Mouse (Mus musculus) CH12.LX (cell line): ENCODE results near the gene Xylt1. TPM values are rescaled to one million over a fixed set of nuclear protein-coding genes. Genes with fewer than 3 reads are reported as not detected.
A peak's percentile ranks its signal among the peaks of the same experiment; 100 is the strongest.

Experiments
- DNase-seq: peaks from one replicate; pipeline ENCODE4 v3.0.0-alpha.2; 2013; ENCODE audit errors: extremely low read depth
- H3K27ac ChIP-seq: 2 replicates; pipeline ENCODE4 v1.5.1; 2012; ENCODE audit warnings: low read depth, mild to moderate bottlenecking, control low read depth, moderate library complexity; ENCODE audit not compliant: insufficient read depth
- H3K27me3 ChIP-seq: replicated peaks from 2 replicates; pipeline ENCODE3; 2012; ENCODE audit warnings: inconsistent platforms
- H3K36me3 ChIP-seq, 2 experiments: replicated peaks in 1 of 2; 2 replicates each; pipeline versions ENCODE3 to v1.6.1; 2012; ENCODE audit warnings: inconsistent platforms in 1 of 2, low read length in 1 of 2, mild to moderate bottlenecking in 1 of 2, mixed read lengths in 1 of 2, moderate library complexity in 1 of 2; ENCODE audit not compliant: control insufficient read depth in 1 of 2, insufficient read depth in 1 of 2
- H3K4me1 ChIP-seq, 2 experiments: 2 replicates each; pipeline ENCODE4 v1.6.1; 2012; ENCODE audit warnings: inconsistent platforms in 1 of 2, moderate library complexity in 1 of 2; ENCODE audit not compliant: insufficient read depth in 2 of 2, control insufficient read depth in 1 of 2
- H3K4me2 ChIP-seq: 2 replicates; pipeline ENCODE4 v1.6.1; 2012; ENCODE audit warnings: low read depth, mild to moderate bottlenecking, control low read depth; ENCODE audit not compliant: poor library complexity, insufficient read depth, severe bottlenecking
- H3K4me3 ChIP-seq, 3 experiments: fragments of 150-350 bp in 1 of 3; sonication (generic) in 1 of 3; replicated peaks in 1 of 3; 2 replicates each; pipeline versions ENCODE3 to v1.5.1; 2011 to 2012; ENCODE audit warnings: low read depth in 2 of 3, low read length in 2 of 3, mild to moderate bottlenecking in 2 of 3, moderate library complexity in 2 of 3, control low read depth in 1 of 3, improper control_type of control experiment in 1 of 3, inconsistent platforms in 1 of 3, mixed read lengths in 1 of 3; ENCODE audit not compliant: poor library complexity in 1 of 3
- H3K79me2 ChIP-seq: replicated peaks from 2 replicates; pipeline ENCODE4 v1.6.1; 2012; ENCODE audit warnings: mild to moderate bottlenecking, moderate library complexity; ENCODE audit not compliant: control insufficient read depth, poor library complexity, insufficient read depth, severe bottlenecking; ENCODE audit errors: extremely low read depth
- H3K9ac ChIP-seq: 2 replicates; pipeline ENCODE4 v1.6.1; 2012; ENCODE audit warnings: low read depth, mild to moderate bottlenecking, control low read depth, moderate library complexity; ENCODE audit not compliant: insufficient read depth
- H3K9me3 ChIP-seq: replicated peaks from 2 replicates; pipeline ENCODE3; 2012; ENCODE audit warnings: low read length, inconsistent platforms, mixed read lengths
- CTCF ChIP-seq, 2 experiments: IDR thresholded peaks in 1 of 2; conservative IDR thresholded peaks in 1 of 2; 2 replicates each; pipeline ENCODE4 v1.5.1; 2011 to 2012; ENCODE audit warnings: low read depth in 2 of 2, low read length in 2 of 2, improper control_type of control experiment in 1 of 2, inconsistent platforms in 1 of 2, mild to moderate bottlenecking in 1 of 2, moderate library complexity in 1 of 2
- E2F4 ChIP-seq: IDR thresholded peaks from 2 replicates; pipeline ENCODE4 v1.6.1; 2011; ENCODE audit warnings: low read depth, low read length, improper control_type of control experiment; ENCODE audit not compliant: insufficient replicate concordance
- ELF1 ChIP-seq: IDR thresholded peaks from 2 replicates; pipeline ENCODE4 v1.6.1; 2014; ENCODE audit warnings: low read depth, mild to moderate bottlenecking, inconsistent platforms, low read length, improper control_type of control experiment
- EP300 ChIP-seq: IDR thresholded peaks from 2 replicates; pipeline ENCODE4 v1.6.1; 2011; ENCODE audit warnings: low read length, improper control_type of control experiment
- GABPA ChIP-seq: IDR thresholded peaks from 2 replicates; pipeline ENCODE4 v1.6.1; 2012; ENCODE audit warnings: low read depth, low read length, improper control_type of control experiment, inconsistent platforms; ENCODE audit not compliant: insufficient replicate concordance
- HCFC1 ChIP-seq: IDR thresholded peaks from 2 replicates; pipeline ENCODE4 v1.6.1; 2012; ENCODE audit warnings: low read depth, mild to moderate bottlenecking, inconsistent platforms, low read length, improper control_type of control experiment
- IRF4 ChIP-seq: IDR thresholded peaks from 2 replicates; pipeline ENCODE4 v1.6.1; 2014; ENCODE audit warnings: low read depth, mild to moderate bottlenecking, inconsistent platforms, low read length, improper control_type of control experiment
- JUN ChIP-seq: IDR thresholded peaks from 2 replicates; pipeline ENCODE4 v1.6.1; 2011; ENCODE audit warnings: low read depth, mild to moderate bottlenecking, low read length, improper control_type of control experiment, moderate library complexity; ENCODE audit not compliant: insufficient read depth
- JUND ChIP-seq: conservative IDR thresholded peaks from 2 replicates; pipeline ENCODE4 v1.6.1; 2011; ENCODE audit warnings: low read depth, low read length, improper control_type of control experiment
- MAFK ChIP-seq: IDR thresholded peaks from 2 replicates; pipeline ENCODE4 v1.6.1; 2011; ENCODE audit warnings: low read length, improper control_type of control experiment; ENCODE audit not compliant: insufficient replicate concordance
- MAZ ChIP-seq: IDR thresholded peaks from 2 replicates; pipeline ENCODE4 v1.6.1; 2012; ENCODE audit warnings: low read depth, mild to moderate bottlenecking, inconsistent platforms, low read length, improper control_type of control experiment, moderate library complexity
- MEF2A ChIP-seq: IDR thresholded peaks from 2 replicates; pipeline ENCODE4 v1.6.1; 2014; ENCODE audit warnings: low read depth, mild to moderate bottlenecking, inconsistent platforms, low read length, improper control_type of control experiment, borderline replicate concordance
- MXI1 ChIP-seq: IDR thresholded peaks from 2 replicates; pipeline ENCODE4 v1.6.1; 2011; ENCODE audit warnings: mild to moderate bottlenecking, low read depth, low read length, improper control_type of control experiment
- MYC ChIP-seq: IDR thresholded peaks from 2 replicates; pipeline ENCODE4 v1.6.1; 2011; ENCODE audit warnings: low read depth, mild to moderate bottlenecking, improper control_type of control experiment, low read length
- PAX5 ChIP-seq: IDR thresholded peaks from 2 replicates; pipeline ENCODE4 v1.6.1; 2012; ENCODE audit warnings: low read length, inconsistent platforms, mixed read lengths
- POLR2AphosphoS2 ChIP-seq: IDR thresholded peaks from 2 replicates; pipeline ENCODE4 v1.6.1; 2011; ENCODE audit warnings: low read depth, low read length, improper control_type of control experiment
- SIN3A ChIP-seq: IDR thresholded peaks from 2 replicates; pipeline ENCODE4 v1.6.1; 2012; ENCODE audit warnings: low read length, improper control_type of control experiment, inconsistent platforms
- TCF12 ChIP-seq: IDR thresholded peaks from 2 replicates; pipeline ENCODE4 v1.6.1; 2014; ENCODE audit warnings: low read depth, mild to moderate bottlenecking, inconsistent platforms, low read length, improper control_type of control experiment
- USF1 ChIP-seq: IDR thresholded peaks from 2 replicates; pipeline ENCODE4 v1.6.1; 2014; ENCODE audit warnings: low read depth, mild to moderate bottlenecking, inconsistent platforms, low read length, improper control_type of control experiment
- USF2 ChIP-seq: conservative IDR thresholded peaks from 2 replicates; pipeline ENCODE4 v1.6.1; 2011; ENCODE audit warnings: low read depth, low read length, improper control_type of control experiment
- ZKSCAN1 ChIP-seq: IDR thresholded peaks from 2 replicates; pipeline ENCODE4 v1.6.1; 2012; ENCODE audit warnings: low read depth, inconsistent platforms, low read length, improper control_type of control experiment, borderline replicate concordance
- ZMIZ1 ChIP-seq: IDR thresholded peaks from 2 replicates; pipeline ENCODE4 v1.6.1; 2012; ENCODE audit warnings: low read depth, mild to moderate bottlenecking, inconsistent platforms, low read length, improper control_type of control experiment
- dilution Hi-C: fragments of 300-500 bp; cut with MboI; formaldehyde crosslinking; loops from 2 replicates; pipeline ENCODE4 v1.14.3; 2020; ENCODE audit warnings: low sequenced_read_pairs; ENCODE audit not compliant: extremely low pct_unique_long_range_greater_than_20kb, extremely low pct_ligation_motif_present
- in situ Hi-C: fragments of 300-500 bp; cut with MboI; formaldehyde crosslinking; loops from 3 replicates; pipeline ENCODE4 v1.14.3; 2019; ENCODE audit warnings: low sequenced_read_pairs, low pct_ligation_motif_present, low pct_unique_long_range_greater_than_20kb, mixed read lengths
- polyA plus RNA-seq: library from polyadenylated mRNA; unstranded; fragments of >175 nt; gene quantifications from 2 replicates; pipeline ENCODE4 v1.2.1, GENCODE M21; 2012; ENCODE audit warnings: low read depth; ENCODE audit not compliant: insufficient read length
- total RNA-seq, 2 experiments: library from RNA; depleted of rRNA; stranded (reverse); fragments of 300-350 nt in 1 of 2; fragments of >200 nt in 1 of 2; gene quantifications; 2 replicates each; pipeline ENCODE4 v1.2.3; 2012 to 2014

Gene Xylt1
- total and polyA plus RNA-seq, 3 experiments = 0.38 to 0.84 (median 0.38) TPM

GRCm38 (mm10) chr7:117567653-117568340 lies 187.0 kb downstream of the Xylt1 start (continued):
- TF ChIP-seq GABPA = no peak
- no peak for TF ChIP-seq ELF1
- TF ChIP-seq IRF4 = 0 out of 2 replicates have a peak, but pooled peaks have one; percentile 47
- no peak for TF ChIP-seq CTCF (conservative IDR thresholded peaks at IDR 0.05 in 1 of 2, IDR thresholded peaks at IDR 0.05 in 1 of 2; ENCODE audit: low read depth in 2 of 2, low read length in 2 of 2)
- TF ChIP-seq MAZ = no peak
- no peak for TF ChIP-seq HCFC1
- no peak for TF ChIP-seq JUND
- TF ChIP-seq MYC = no peak

- Histone ChIP-seq H3K9ac (no peak overlapping the region), H3K4me2 (no peak overlapping the region), H3K4me3 (no peak overlapping the region), H3K9me3 (no peaks in the 10 kb centered on the region), H3K27me3 (no peaks in the 10 kb centered on the region), H3K27ac (no peak overlapping the region), H3K36me3 (no peaks in the 10 kb centered on the region), H3K4me1 (peaks cover 19 to 53% of the 10 kb centered on the region in 2 experiments), H3K79me2 (no peaks in the 10 kb centered on the region)
- dilution Hi-C loops = no loop called here
- in situ Hi-C loops = loop anchor here (5.0 kb wide), 1 partner anchor 41 kb away; no protein-coding TSS in a partner anchor
- peak; percentile 35 for DNase-seq
- no peak for TF ChIP-seq IRF4
- no peak for TF ChIP-seq MAZ
- no peak for TF ChIP-seq JUN
- TF ChIP-seq ZMIZ1 = no peak
- peak; percentile 36 for TF ChIP-seq EP300
These were observed 190.4 kb downstream of the Xylt1 start for GRCm38 (mm10) chr7:117571131-117571530.

GRCm38 (mm10) chr7:117571713-117572112 lies 190.9 kb downstream of the Xylt1 start:
- H3K79me2 ChIP-seq = no peaks in the 10 kb centered on the region
- in situ Hi-C loops = loop anchor here (5.0 kb wide), 1 partner anchor 41 kb away; no protein-coding TSS in a partner anchor
- TF ChIP-seq POLR2AphosphoS2 (no peak), PAX5 (no peak), USF1 (no peak), USF2 (no peak), MXI1 (no peak), TCF12 (no peak), ZKSCAN1 (no peak), ELF1 (no peak), MEF2A (no peak), MAFK (no peak), E2F4 (no peak), SIN3A (no peak), MAZ (no peak)
- TF ChIP-seq, all 38 proteins: peak for 0
- H3K9me3 ChIP-seq = no peaks in the 10 kb centered on the region
- H3K27ac ChIP-seq = no peak overlapping the region
- no peak overlapping the region for H3K4me2 ChIP-seq
- dilution Hi-C loops = no loop called here
- peaks cover 19 to 48% of the 10 kb centered on the region in 2 experiments for H3K4me1 ChIP-seq
- DNase-seq = no peak
- no peaks in the 10 kb centered on the region for H3K36me3 ChIP-seq
- no peaks in the 10 kb centered on the region for H3K27me3 ChIP-seq
- H3K4me3 ChIP-seq = no peak overlapping the region
- H3K9ac ChIP-seq = no peak overlapping the region
